Mouse (Mus musculus): ENCODE measurements around the gene Dcaf7. TPM values are rescaled to one million over a fixed set of nuclear protein-coding genes. Genes with fewer than 3 reads are reported as not detected.
"Not testable (repeated sequence)": the region's sequence is repeated elsewhere in the genome, so short reads cannot be mapped to it uniquely, and the experiment has no call there.

Dcaf7 gene
- polyA plus RNA-seq, 1 experiment from 2014 or later: 70.1 TPM

DNA sequence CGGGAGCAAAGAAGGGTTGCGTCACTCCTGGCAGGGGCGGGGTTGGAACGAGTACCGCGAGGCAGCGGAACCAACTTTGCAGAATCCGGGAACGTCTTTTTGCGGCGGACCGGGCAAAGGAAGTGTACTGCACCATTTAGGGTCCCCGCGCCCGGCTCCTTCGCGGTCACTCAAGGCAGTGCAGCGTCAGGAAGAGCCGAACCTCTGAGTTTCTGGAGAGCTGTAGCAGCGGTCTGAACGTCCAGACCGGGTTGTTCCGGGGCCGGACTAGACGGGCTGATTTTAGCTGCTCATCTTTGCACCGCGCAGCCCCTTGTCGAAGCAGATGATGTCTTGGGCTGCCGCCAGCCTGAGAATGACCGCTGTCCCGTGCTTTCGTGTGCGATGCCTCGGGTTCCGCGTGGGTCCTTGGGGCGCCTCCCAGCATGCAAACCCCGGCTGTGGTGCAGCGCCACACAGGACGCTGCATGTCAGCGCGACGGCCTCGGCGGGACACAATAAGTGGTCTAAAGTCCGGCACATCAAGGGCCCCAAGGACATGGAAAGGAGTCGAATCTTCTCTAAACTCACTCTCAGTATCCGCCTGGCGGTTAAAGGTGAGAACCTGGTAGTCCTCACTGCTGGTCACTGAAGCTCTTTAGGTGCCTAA, 29.4 kb downstream of the Dcaf7 start, which contains the start of gene Taco1:
TSS of gene Taco1 (plus strand) at position 139 of the 649 bp plus-strand sequence.
- Histone ChIP-seq H3K27me3 (ENCODE audit: control insufficient read depth, insufficient read depth, low read length) (no peaks in the 10 kb centered on the region), H3K4me3 (ENCODE audit: low read depth, low read length) (peak within 1 kb of the TSS; percentile 86), H3K4me1 (replicated peaks; ENCODE audit: control insufficient read depth, insufficient read depth, low read length) (no peaks in the 10 kb centered on the region), H3K27ac (ENCODE audit: low read depth, low read length) (peak within 1 kb of the TSS; percentile 74), H3K36me3 (ENCODE audit: control insufficient read depth, insufficient read depth, low read length) (no peaks in the 10 kb centered on the region), H3K9me3 (ENCODE audit: control insufficient read depth, low read length) (no peaks in the 10 kb centered on the region), H3K4me2 (replicated peaks; ENCODE audit: low read depth, low read length) (peak within 1 kb of the TSS; percentile 78), H3K9ac (ENCODE audit: low read depth, low read length) (peak within 1 kb of the TSS; percentile 92)
- WGBS: under 1% methylated on average over 49 of the region's 49 CpGs
- ATAC-seq (ENCODE audit: low FRiP score): peak; percentile 93
- DNase-seq (ENCODE audit: low spot score): peak; percentile 95

DNA sequence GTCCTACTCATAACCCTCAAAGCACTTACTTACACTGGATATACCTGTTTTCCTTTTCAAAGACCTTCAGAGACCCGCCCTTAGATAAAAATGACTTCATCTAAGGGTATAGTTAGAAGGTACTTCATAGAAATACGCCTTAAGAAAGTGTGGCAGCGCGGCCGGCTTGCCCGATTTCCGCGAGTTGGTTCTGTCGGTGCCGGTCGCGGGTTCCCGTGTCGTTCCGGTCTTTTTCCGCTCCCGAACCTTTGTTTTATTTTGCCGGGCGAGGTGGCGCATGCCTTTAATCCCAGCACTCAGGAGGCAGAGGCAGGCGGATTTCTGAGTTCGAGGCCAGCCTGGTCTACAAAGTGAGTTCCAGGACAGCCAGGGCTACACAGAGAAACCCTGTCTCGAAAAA, 29.9 kb downstream of the Dcaf7 start:
- not testable (repeated sequence) for H3K27ac ChIP-seq (ENCODE audit: low read depth, low read length); H3K9me3 ChIP-seq (ENCODE audit: control insufficient read depth, low read length); H3K36me3 ChIP-seq (ENCODE audit: control insufficient read depth, insufficient read depth, low read length); H3K27me3 ChIP-seq (ENCODE audit: control insufficient read depth, insufficient read depth, low read length); ATAC-seq (ENCODE audit: low FRiP score); H3K4me1 ChIP-seq (replicated peaks; ENCODE audit: control insufficient read depth, insufficient read depth, low read length)
- DNase-seq (ENCODE audit: low spot score): peak; percentile 92
- peak overlapping the region; percentile 78 for H3K4me2 ChIP-seq (replicated peaks; ENCODE audit: low read depth, low read length)
- H3K4me3 ChIP-seq (ENCODE audit: low read depth, low read length): peak overlapping the region; percentile 86
- 18% methylated on average over 23 of the region's 23 CpGs for WGBS
- peak overlapping the region; percentile 92 for H3K9ac ChIP-seq (ENCODE audit: low read depth, low read length)

DNA sequence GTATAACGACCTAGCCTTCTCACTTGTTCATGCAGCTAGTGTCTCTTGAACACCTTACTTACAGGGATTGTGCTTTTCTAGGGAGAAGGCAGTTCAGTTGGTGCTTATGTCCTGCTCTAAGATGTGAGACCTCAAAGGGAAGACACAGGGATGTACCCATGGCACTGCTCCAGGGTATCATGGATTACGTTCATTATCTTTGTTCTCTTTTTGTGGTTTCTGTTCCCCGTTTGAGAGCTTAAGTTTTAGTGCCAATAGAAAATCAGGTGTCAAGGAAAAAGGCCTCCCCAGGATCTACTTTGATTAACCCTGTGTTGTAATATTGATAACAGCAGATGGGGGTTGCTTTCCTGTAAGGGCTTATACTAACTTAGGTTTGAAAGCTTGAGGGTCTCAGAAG, 37.1 kb downstream of the Dcaf7 start:
- no peaks in the 10 kb centered on the region for H3K9me3 ChIP-seq (ENCODE audit: control insufficient read depth, low read length)
- H3K4me3 ChIP-seq (ENCODE audit: low read depth, low read length): no peak overlapping the region
- H3K36me3 ChIP-seq (ENCODE audit: control insufficient read depth, insufficient read depth, low read length): no peaks in the 10 kb centered on the region
- H3K27ac ChIP-seq (ENCODE audit: low read depth, low read length): no peak overlapping the region
- no peaks in the 10 kb centered on the region for H3K4me1 ChIP-seq (replicated peaks; ENCODE audit: control insufficient read depth, insufficient read depth, low read length)
- H3K4me2 ChIP-seq (replicated peaks; ENCODE audit: low read depth, low read length): no peak overlapping the region
- no peak overlapping the region for H3K9ac ChIP-seq (ENCODE audit: low read depth, low read length)
- no peak for DNase-seq (ENCODE audit: low spot score)
- WGBS: 86% methylated on average over 3 of the region's 3 CpGs
- no peak for ATAC-seq (ENCODE audit: low FRiP score)
- H3K27me3 ChIP-seq (ENCODE audit: control insufficient read depth, insufficient read depth, low read length): no peaks in the 10 kb centered on the region

DNA sequence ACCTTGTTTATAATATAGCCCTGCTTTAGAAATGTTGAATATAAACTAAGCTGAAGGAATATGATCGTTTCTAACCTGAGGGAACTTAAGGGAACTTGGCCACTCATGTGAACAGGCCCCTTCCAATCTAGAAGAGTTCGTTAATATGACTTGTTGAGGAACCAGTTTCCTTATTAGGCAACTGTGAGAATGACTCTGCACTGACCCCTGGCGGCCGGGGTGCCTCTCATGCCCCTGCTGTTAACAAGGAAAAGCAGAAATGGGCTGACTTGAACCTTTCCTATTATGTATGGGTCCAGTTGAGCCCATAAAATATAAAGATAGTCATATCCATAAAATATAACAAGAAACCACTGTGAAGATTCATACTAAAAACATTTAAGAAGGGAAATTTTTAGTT, 39.6 kb downstream of the Dcaf7 start:
- DNase-seq (ENCODE audit: low spot score) (peak; percentile 86), ATAC-seq (ENCODE audit: low FRiP score) (no peak)
- Histone ChIP-seq H3K4me3 (ENCODE audit: low read depth, low read length) (no peak overlapping the region), H3K27me3 (ENCODE audit: control insufficient read depth, insufficient read depth, low read length) (no peaks in the 10 kb centered on the region), H3K27ac (ENCODE audit: low read depth, low read length) (no peak overlapping the region), H3K36me3 (ENCODE audit: control insufficient read depth, insufficient read depth, low read length) (no peaks in the 10 kb centered on the region), H3K9me3 (ENCODE audit: control insufficient read depth, low read length) (no peaks in the 10 kb centered on the region), H3K4me2 (replicated peaks; ENCODE audit: low read depth, low read length) (no peak overlapping the region), H3K9ac (ENCODE audit: low read depth, low read length) (no peak overlapping the region), H3K4me1 (replicated peaks; ENCODE audit: control insufficient read depth, insufficient read depth, low read length) (no peaks in the 10 kb centered on the region)
- WGBS: 7% methylated on average over 4 of the region's 4 CpGs

DNA sequence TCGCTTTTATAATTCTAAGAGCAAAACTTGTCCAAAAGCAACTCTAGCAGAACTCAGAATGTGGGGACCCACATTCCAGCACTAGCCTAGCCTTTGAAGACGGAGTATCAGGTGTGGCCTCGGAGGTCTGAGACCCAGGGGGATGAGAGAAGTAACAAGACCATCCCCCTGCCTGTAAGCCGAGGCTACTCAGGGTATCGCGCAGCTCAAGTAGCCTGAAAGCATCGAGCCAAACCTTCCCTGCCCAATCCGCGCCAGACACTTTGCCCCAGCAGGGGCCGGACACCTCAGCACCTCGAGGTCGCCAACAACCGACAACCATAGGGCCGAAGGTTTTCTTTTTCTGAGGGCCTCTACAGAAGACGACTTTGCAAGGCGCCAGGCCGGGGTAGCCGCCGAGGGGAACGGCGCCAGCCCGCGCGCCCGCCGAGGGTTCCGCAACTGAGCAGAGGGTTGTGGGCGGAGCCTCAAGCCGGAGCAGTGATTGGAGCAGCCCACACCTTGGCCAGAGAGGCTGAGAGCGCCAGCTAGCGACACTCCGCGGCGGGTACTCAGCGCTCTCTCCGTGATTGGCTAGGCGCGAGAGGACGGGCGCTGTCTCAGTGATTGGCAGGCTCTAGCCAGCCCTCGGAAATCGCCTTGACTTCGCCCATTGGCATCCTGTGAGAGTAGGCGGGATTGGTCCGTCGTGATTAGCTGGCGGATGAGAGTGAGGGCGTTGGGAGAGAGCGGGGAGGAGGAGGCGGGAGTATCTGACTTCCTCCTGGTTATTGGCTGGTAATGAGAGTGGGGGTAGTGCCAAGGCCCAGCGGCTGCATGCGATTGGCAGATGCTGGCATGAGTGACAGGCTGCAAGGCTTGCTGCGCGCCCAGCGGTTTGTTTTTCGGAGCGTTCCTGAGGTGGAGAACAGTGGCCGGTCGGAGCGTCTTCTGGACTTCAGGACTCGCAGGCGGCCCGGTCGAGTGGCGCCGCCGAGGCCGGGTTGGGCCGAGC, 47.3 kb downstream of the Dcaf7 start, which contains the start of gene Map3k3:
TSS of gene Map3k3 (plus strand) at position 906 of the 994 bp plus-strand sequence.
- Histone ChIP-seq H3K4me1 (replicated peaks; ENCODE audit: control insufficient read depth, insufficient read depth, low read length) (no peaks in the 10 kb centered on the region; the same call in 1 of the 2 replicates), H3K27ac (ENCODE audit: low read depth, low read length) (peak within 1 kb of the TSS; percentile 95), H3K9ac (ENCODE audit: low read depth, low read length) (peak within 1 kb of the TSS; percentile 77), H3K9me3 (ENCODE audit: control insufficient read depth, low read length) (no peaks in the 10 kb centered on the region), H3K4me2 (replicated peaks; ENCODE audit: low read depth, low read length) (peak within 1 kb of the TSS; percentile 59), H3K27me3 (ENCODE audit: control insufficient read depth, insufficient read depth, low read length) (no peaks in the 10 kb centered on the region), H3K36me3 (ENCODE audit: control insufficient read depth, insufficient read depth, low read length) (no peaks in the 10 kb centered on the region), H3K4me3 (ENCODE audit: low read depth, low read length) (peak within 1 kb of the TSS; percentile 80)
- DNase-seq (ENCODE audit: low spot score) (peak; percentile 96), ATAC-seq (ENCODE audit: low FRiP score) (peak; percentile 100)
- under 1% methylated on average over 68 of the region's 69 CpGs for WGBS

DNA sequence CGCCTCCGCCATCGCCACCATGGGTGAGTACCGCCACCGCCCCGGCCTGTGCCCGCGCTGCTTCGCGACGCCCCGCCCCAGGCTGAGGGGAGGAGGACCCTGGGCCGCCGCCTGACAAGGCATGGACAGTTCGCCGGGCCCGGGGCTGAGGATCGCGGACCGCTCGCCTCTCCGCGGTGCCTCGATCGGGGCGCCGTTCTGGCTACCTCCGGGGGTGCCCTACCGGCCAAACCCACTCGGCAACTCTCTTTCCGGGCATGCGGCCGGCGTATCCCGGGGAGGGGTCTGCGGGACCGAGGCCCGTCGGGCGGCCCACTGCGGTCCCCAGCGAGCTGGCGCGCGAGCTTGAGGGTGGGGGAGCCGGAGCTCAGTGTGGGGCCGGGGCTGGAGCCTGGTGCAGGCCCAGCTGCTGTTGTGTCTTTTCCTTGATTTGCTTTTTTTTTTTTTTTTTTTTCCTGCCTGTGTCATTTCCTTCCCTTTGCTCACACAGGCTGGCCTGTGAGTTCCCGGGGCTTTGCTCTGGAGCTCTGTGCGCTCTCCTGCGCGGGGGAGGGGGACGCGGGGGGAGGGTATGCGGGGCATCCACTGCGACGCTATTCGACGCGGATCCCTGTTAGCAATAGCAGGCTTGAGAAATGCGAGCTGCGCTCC, 48.4 kb downstream of the Dcaf7 start:
- Histone ChIP-seq H3K9me3 (ENCODE audit: control insufficient read depth, low read length) (no peaks in the 10 kb centered on the region), H3K36me3 (ENCODE audit: control insufficient read depth, insufficient read depth, low read length) (no peaks in the 10 kb centered on the region), H3K4me2 (replicated peaks; ENCODE audit: low read depth, low read length) (peak overlapping the region; percentile 46), H3K9ac (ENCODE audit: low read depth, low read length) (peak overlapping the region; percentile 77), H3K4me3 (ENCODE audit: low read depth, low read length) (peak overlapping the region; percentile 80), H3K27me3 (ENCODE audit: control insufficient read depth, insufficient read depth, low read length) (no peaks in the 10 kb centered on the region), H3K4me1 (replicated peaks; ENCODE audit: control insufficient read depth, insufficient read depth, low read length) (no peaks in the 10 kb centered on the region; the same call in 1 of the 2 replicates), H3K27ac (ENCODE audit: low read depth, low read length) (peak overlapping the region; percentile 95)
- peak; percentile 82 for DNase-seq (ENCODE audit: low spot score)
- under 1% methylated on average over 49 of the region's 61 CpGs for WGBS
- peak; percentile 73 for ATAC-seq (ENCODE audit: low FRiP score)

DNA sequence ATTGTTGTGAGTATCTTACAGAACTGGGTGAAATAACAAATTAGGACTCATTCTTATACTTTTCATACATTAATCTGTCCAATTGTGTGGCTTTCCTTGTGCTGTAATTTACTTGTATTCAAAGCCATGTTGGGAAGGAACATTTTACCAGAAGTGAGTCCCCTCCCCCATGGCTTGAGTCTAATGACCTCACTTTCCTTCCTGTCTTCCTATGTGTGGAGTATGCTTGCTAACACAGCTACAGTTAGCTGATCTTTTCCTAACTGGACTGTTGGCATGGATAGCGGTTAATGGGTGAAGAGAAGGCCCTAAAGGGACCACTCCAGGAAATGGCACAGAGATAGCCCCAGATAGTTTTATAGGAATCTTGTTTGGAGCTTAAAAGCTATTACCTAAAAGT, 61.6 kb downstream of the Dcaf7 start:
- no peak overlapping the region for H3K9ac ChIP-seq (ENCODE audit: low read depth, low read length)
- ATAC-seq (ENCODE audit: low FRiP score): no peak
- H3K27ac ChIP-seq (ENCODE audit: low read depth, low read length): no peak overlapping the region
- no peaks in the 10 kb centered on the region for H3K36me3 ChIP-seq (ENCODE audit: control insufficient read depth, insufficient read depth, low read length)
- DNase-seq (ENCODE audit: low spot score): no peak
- H3K4me2 ChIP-seq (replicated peaks; ENCODE audit: low read depth, low read length): no peak overlapping the region
- no peaks in the 10 kb centered on the region for H3K27me3 ChIP-seq (ENCODE audit: control insufficient read depth, insufficient read depth, low read length)
- no peak overlapping the region for H3K4me3 ChIP-seq (ENCODE audit: low read depth, low read length)
- H3K9me3 ChIP-seq (ENCODE audit: control insufficient read depth, low read length): no peaks in the 10 kb centered on the region
- H3K4me1 ChIP-seq (replicated peaks; ENCODE audit: control insufficient read depth, insufficient read depth, low read length): no peaks in the 10 kb centered on the region
- WGBS: 97% methylated on average over 1 of the region's 1 CpGs

DNA sequence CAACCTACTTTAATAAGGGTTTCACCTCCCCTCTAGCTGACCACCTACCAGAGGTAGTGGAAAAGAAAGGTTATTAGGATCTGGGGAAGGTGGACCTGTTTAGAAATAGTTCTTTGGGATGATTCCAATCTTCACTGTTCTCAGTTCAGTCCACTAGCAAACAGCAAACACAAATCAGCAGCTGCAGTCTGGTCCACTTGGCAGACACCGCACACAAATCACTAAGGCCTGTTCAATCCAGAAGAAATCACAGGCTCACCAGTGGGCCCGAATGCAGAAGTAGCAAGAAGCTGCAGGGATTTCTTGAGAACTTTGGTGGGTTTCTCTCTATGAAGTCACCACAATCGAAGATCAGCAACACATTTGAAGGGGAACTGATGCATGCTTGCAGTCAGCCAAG, 66.2 kb downstream of the Dcaf7 start:
- Histone ChIP-seq H3K4me1 (replicated peaks; ENCODE audit: control insufficient read depth, insufficient read depth, low read length) (no peaks in the 10 kb centered on the region), H3K4me3 (ENCODE audit: low read depth, low read length) (no peak overlapping the region), H3K9ac (ENCODE audit: low read depth, low read length) (no peak overlapping the region), H3K4me2 (replicated peaks; ENCODE audit: low read depth, low read length) (no peak overlapping the region), H3K27me3 (ENCODE audit: control insufficient read depth, insufficient read depth, low read length) (no peaks in the 10 kb centered on the region), H3K27ac (ENCODE audit: low read depth, low read length) (no peak overlapping the region), H3K9me3 (ENCODE audit: control insufficient read depth, low read length) (no peaks in the 10 kb centered on the region), H3K36me3 (ENCODE audit: control insufficient read depth, insufficient read depth, low read length) (no peaks in the 10 kb centered on the region)
- DNase-seq (ENCODE audit: low spot score): no peak
- 87% methylated on average over 3 of the region's 3 CpGs for WGBS
- no peak for ATAC-seq (ENCODE audit: low FRiP score)
